Mouse (Mus musculus) liver, adult 2 months (tissue): ENCODE results near the gene Stfa3.

Experiments used
- CTCF ChIP-seq: fragments of 200-500 bp; IDR thresholded peaks from 2 replicates; pipeline ENCODE4 v1.5.1; 2011; ENCODE audit warnings: low read depth, low read length, control low read depth
- POLR2A ChIP-seq: fragments of 200-500 bp; IDR thresholded peaks from 2 replicates; pipeline ENCODE4 v1.6.1; 2011; ENCODE audit warnings: low read length, control low read depth; ENCODE audit not compliant: insufficient read depth; ENCODE audit errors: extremely low read depth

- TF ChIP-seq POLR2A (no peak), CTCF (no peak)
These were observed 47.1 kb upstream of the Stfa3 start for GRCm38 (mm10) chr16:36502286-36502685.
